Mouse (Mus musculus) T-helper 2 cell (primary cell): ENCODE data around the gene Myl9.
"Not testable (repeated sequence)": the region's sequence is repeated elsewhere in the genome, so short reads cannot be mapped to it uniquely, and the experiment has no call there.

Experiments
- in situ Hi-C: fragments of 300-600 bp; cut with MboI, MseI; formaldehyde crosslinking; loops from one replicate; pipeline ENCODE4 v1.15.1; 2025; ENCODE audit warnings: high pct_unique_total_duplicates

The Myl9 gene

GRCm38 (mm10) chr2:156784016-156784585 lies 8.9 kb downstream of the Myl9 start:
- in situ Hi-C loops = no loop called here

GRCm38 (mm10) chr2:156784891-156785290 lies 9.7 kb downstream of the Myl9 start:
- in situ Hi-C loops = no loop called here

- in situ Hi-C loops = not testable (repeated sequence)
These were observed 11.1 kb downstream of the Myl9 start for GRCm38 (mm10) chr2:156786369-156786768.

- in situ Hi-C loops = no loop called here
These were observed 12.0 kb downstream of the Myl9 start for GRCm38 (mm10) chr2:156787090-156787775.

DNA sequence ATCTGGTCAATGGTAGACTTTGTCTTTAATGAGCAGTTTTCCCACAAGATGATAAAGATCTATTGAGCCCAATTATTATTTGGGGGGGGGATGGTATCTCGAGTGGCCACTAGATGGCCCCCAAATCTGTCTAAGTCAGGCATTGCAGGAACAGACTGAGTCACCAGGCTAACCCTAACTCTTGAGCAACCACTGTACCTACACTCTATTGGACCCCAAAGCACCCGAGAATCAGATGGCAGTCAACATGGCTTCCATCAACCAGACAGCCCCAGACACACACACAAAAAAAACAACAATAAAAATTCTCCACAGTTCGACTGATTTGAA lies 12.5 kb downstream of the Myl9 start:
- in situ Hi-C loops = no loop called here

GRCm38 (mm10) chr2:156788836-156789235 lies 13.6 kb downstream of the Myl9 start:
- in situ Hi-C loops = no loop called here

GRCm38 (mm10) chr2:156798516-156798915 lies 23.3 kb downstream of the Myl9 start:
- in situ Hi-C loops = no loop called here

GRCm38 (mm10) chr2:156801045-156801444 lies 25.8 kb downstream of the Myl9 start:
- in situ Hi-C loops = no loop called here

DNA sequence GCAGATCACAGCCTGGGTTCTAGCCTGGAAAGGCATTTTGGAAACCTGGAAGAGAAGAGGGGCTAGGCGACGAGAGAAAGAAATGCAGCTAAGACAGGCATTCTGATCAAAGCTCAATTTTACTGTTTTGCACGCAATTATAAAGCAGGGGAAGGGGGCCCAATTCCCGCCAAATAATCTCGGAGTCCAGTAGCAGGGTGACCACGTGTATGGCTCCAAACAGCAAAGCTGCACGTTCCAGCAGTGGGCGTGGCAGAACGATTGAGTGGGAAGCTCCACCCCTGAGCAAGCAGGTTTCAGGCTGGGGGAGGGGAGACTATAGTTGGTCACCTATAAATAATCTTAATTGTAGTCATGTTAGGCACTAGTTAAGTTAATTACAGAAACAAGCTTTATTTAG lies 26.9 kb downstream of the Myl9 start:
- in situ Hi-C loops = not testable (repeated sequence)

DNA sequence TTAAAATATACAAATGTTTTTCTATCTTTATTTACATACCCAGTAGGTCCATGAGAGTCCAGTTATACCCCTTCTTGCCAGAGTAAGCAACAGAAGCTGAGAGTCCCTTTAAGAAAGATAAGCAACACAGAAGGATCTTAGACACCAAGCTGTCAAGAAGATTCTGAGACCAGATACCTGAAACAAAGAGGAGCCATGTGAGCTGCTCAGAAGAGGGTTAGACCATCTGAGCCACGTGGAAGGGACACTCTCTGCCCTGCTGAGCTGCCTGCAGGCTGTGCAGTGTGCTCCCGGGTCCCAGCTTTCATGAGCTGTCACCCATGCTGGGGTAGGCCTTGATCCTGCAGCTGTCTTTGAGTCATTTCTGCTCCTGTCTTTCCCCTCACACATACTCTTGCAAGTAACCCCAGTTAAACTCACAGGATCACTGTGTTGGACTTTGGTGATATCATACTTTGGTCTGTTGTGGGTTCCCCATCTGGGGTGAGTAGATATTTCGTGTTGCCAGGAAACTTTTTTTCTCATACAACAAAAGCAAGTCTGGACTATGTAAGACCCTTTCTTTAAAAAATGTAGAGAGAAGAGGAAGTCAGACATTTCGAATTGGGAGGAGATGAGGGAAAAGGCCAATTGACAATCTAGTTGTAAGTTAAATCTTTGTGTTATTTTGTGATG lies 28.6 kb downstream of the Myl9 start:
- in situ Hi-C loops = no loop called here

DNA sequence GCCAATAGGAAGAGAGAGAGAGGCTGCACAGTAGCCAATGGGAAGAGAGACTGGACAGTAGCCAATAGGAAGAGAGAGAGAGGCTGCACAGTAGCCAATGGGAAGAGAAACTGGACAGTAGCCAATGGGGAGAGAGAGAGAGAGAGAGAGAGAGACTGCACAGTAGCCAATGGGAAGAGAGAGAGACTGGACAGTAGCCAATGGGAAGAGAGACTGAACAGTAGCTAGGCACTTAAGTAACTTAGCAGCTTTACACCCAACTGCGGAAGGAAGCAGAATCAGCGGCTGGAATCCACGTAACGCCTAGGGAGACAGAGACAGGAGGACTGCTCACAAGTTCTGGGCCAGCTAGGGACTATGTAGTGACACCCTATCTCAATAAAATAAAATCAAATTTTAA lies 29.4 kb downstream of the Myl9 start:
- in situ Hi-C loops = no loop called here

DNA sequence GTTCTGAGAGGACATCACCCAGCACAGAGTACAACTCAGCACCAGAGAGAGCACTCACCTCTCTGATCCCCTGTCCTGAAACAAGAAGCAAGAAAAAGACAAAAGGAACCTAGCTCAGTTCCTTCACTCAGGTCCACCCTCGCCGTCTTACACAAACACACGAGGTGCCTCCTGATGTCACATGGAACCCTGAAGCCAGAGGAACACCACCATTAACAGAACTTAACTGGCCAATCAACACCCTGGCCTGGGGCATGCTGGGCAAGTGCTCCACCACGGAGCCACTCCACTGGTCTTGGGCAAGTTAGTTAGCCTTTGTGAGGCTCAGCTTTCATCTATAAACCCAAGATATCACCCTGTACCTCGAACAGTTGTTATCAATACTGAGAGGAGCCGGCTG lies 31.7 kb downstream of the Myl9 start:
- in situ Hi-C loops = no loop called here

DNA sequence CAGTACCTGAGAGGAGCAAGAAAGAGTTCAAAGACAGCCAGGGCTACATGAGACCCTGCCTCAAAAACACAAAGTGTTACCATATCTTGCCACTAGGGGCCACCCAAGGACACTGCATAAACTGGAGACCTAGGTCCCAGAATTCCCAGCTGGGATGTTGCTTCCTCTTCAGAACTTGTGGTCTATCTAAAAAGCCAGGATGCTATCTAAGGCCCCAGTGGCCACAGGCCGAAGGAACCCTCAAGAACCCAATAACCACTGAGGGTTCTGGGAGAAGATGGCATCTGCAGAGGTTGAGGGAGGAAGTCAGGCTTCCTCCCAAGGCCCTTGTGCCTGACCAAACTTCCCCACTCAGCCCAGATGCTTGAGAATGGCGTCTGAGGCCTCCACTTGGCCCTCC lies 34.4 kb downstream of the Myl9 start:
- in situ Hi-C loops = no loop called here

GRCm38 (mm10) chr2:156810716-156811115 lies 35.5 kb downstream of the Myl9 start:
- in situ Hi-C loops = no loop called here

DNA sequence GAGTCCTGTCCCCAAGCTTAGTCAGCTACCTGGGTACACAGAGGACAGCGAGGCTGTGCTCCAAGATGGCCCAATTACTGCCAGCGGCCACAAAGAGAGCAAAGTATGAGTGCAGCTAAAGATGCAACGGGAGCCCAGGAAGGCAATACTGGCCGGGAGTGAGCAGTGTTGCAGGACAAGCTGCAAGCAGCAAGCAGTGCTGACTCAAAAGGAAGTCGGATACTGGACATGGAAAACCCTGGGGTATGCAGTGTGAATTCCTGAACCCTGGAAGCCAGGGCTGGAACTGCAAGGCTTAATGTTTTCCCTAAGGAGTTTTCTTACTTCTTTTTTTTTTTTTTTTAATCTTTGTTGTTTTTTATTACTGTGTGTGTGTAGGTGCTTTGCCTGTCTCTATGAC lies 36.3 kb downstream of the Myl9 start:
- in situ Hi-C loops = no loop called here

GRCm38 (mm10) chr2:156814344-156814801 lies 39.2 kb downstream of the Myl9 start:
- in situ Hi-C loops = no loop called here

DNA sequence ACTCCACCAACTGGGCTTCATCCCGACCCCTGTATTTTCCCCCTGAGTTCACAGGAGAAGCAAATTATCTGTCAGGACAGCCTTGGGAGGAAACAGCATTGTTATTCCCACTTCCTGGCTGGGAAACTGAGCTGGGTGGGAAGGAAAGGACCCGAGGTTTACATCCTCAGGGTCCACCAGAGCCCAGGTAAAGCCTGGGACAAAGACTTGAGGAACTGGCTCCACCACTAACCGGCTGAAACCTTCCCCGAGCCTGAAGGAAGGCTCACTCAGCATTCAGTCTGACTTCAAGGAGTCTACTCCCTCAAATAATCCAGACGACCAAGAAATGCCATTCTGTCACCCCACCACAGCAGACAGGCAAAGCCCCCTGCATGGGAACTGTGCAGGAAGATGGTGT lies 39.7 kb downstream of the Myl9 start:
- in situ Hi-C loops = no loop called here

- in situ Hi-C loops = no loop called here
These were observed 40.2 kb downstream of the Myl9 start for GRCm38 (mm10) chr2:156815412-156815811.

GRCm38 (mm10) chr2:156816116-156816515 lies 40.9 kb downstream of the Myl9 start:
- in situ Hi-C loops = no loop called here

GRCm38 (mm10) chr2:156825128-156825527 lies 49.9 kb downstream of the Myl9 start:
- in situ Hi-C loops = not testable (repeated sequence)
